Mouse (Mus musculus) cerebellum, adult 11-12 months (tissue): ENCODE data around the gene Edn1.

Source experiments
- DNase-seq: peaks from one replicate; pipeline ENCODE4 v3.0.0; 2022

Gene Edn1

GRCm38 (mm10) chr13:42301161-42301721 is at the start of gene Edn1:
Edn1 (plus strand) TSS chr13:42301476.
- no peak for DNase-seq

- DNase-seq, result no peak
Observed at GRCm38 (mm10) chr13:42253821-42254220, 47.5 kb upstream of the Edn1 start.

- DNase-seq, result no peak
Observed at GRCm38 (mm10) chr13:42255105-42255504, 46.2 kb upstream of the Edn1 start.

GRCm38 (mm10) chr13:42258422-42258821 is 42.9 kb upstream of the Edn1 start:
- DNase-seq, result no peak

- DNase-seq, result no peak
Observed at GRCm38 (mm10) chr13:42260667-42261066, 40.6 kb upstream of the Edn1 start.

GRCm38 (mm10) chr13:42270051-42270450 is 31.2 kb upstream of the Edn1 start:
- no peak for DNase-seq

- DNase-seq, result no peak
Observed at GRCm38 (mm10) chr13:42276774-42277454, 24.4 kb upstream of the Edn1 start.

GRCm38 (mm10) chr13:42277751-42278150 is 23.5 kb upstream of the Edn1 start:
- no peak for DNase-seq

- DNase-seq, result no peak
Observed at GRCm38 (mm10) chr13:42285896-42286295, 15.4 kb upstream of the Edn1 start.

GRCm38 (mm10) chr13:42286768-42287167 is 14.5 kb upstream of the Edn1 start:
- no peak for DNase-seq

- no peak for DNase-seq
Observed at GRCm38 (mm10) chr13:42292593-42292992, 8.7 kb upstream of the Edn1 start.

GRCm38 (mm10) chr13:42298302-42298701 is 3.0 kb upstream of the Edn1 start:
- DNase-seq, result no peak

GRCm38 (mm10) chr13:42298766-42299165 is 2.5 kb upstream of the Edn1 start:
- no peak for DNase-seq

- DNase-seq, result peak; percentile 41
Observed at GRCm38 (mm10) chr13:42300567-42300966, 709 bp upstream of the Edn1 start.

- no peak for DNase-seq
Observed at GRCm38 (mm10) chr13:42301961-42302861, 935 bp downstream of the Edn1 start.

GRCm38 (mm10) chr13:42303180-42303929 is 2.1 kb downstream of the Edn1 start:
- no peak for DNase-seq

GRCm38 (mm10) chr13:42304139-42304538 is 2.9 kb downstream of the Edn1 start:
- no peak for DNase-seq

- no peak for DNase-seq
Observed at GRCm38 (mm10) chr13:42306870-42307800, 5.9 kb downstream of the Edn1 start.

GRCm38 (mm10) chr13:42308368-42309103 is 7.3 kb downstream of the Edn1 start:
- no peak for DNase-seq

- no peak for DNase-seq
Observed at GRCm38 (mm10) chr13:42309804-42310203, 8.5 kb downstream of the Edn1 start.

GRCm38 (mm10) chr13:42315628-42316027 is 14.4 kb downstream of the Edn1 start:
- no peak for DNase-seq
